Mouse (Mus musculus): ENCODE measurements around the gene Fam98b.

DNA sequence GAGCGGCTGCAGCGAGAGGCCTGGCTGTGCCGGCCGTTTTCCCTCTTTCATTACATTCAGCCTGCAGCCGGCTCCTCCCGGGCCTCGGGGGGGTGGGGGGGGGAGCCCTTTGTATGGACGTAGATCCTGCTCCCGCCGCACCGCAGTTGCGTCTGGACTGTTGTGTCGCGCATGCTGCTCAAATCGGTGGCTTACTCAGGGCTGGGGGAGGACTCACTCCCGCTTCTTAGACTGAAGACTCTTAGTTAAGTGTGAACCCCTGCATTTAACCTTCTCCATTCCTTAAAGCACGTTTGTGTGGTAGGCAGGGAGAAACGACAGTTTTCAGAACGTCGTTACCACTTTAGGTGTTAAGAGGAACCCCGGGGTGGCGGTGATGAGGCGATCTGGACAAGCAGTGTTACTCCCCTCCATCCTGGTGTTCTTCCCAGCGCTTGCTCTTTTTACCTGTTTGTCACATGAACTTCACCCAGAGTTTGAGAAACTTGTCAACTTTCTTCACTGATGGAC is 517 bp downstream of the Fam98b start:
- TF ChIP-seq USF1 (IDR thresholded peaks at IDR 0.05; ENCODE audit: low read depth) (no peak), REST (IDR thresholded peaks at IDR 0.05; ENCODE audit: insufficient read depth, insufficient read length) (no peak), POLR2AphosphoS2 (IDR thresholded peaks at IDR 0.05; ENCODE audit: insufficient read length, low read depth) (no peak)

All from myocyte (in vitro differentiated cells).